Mouse (Mus musculus): ENCODE results near the gene Coq8b. TPM values are rescaled to one million over a fixed set of nuclear protein-coding genes. Genes with fewer than 3 reads are reported as not detected.

The Coq8b gene
- polyA plus RNA-seq (2016; fragmentation: Nextera tagmentation; extraction: Ambion mirVana), result 23.2 and 24.3 TPM in 2 replicates

DNA sequence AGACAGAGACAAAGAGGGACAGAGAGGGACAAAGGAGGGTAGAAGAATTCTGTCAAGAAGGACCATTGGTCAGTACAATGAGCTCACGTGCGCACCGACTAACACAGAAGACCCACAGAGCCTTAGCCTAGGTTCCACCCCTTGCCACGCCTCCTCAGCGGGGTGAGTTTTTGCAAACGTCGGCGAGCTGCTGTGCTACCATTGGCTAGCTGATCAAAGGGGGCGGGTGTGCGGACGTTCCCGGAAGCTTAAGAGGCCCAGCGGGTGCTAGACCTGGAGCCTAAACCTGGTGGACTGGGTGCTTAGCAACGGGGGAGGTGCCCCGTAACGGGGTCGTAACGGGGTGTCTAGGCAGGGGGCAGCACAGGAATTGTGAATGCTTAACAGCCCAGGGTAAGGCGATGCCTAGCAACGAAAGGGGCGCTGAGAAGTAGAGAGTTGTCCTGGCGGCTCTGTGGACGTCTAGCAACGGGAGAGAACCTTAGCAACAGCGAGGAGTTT lies at the start of gene Coq8b:
Gene Coq8b, plus strand, starts transcription at position 243 of the 501 bp plus-strand sequence.
- under 1% methylated on average over 25 of the region's 25 CpGs for WGBS
- ATAC-seq (ENCODE audit: low FRiP score), result peak; percentile 94
- peak within 1 kb of the TSS; percentile 49 for H3K4me3 ChIP-seq
- H3K9ac ChIP-seq, result peak within 1 kb of the TSS; percentile 59
- peak within 1 kb of the TSS; percentile 86 for H3K27ac ChIP-seq
- H3K27me3 ChIP-seq, result no peaks in the 10 kb centered on the region
- H3K4me2 ChIP-seq (replicated peaks), result peak within 1 kb of the TSS; percentile 56
- peaks cover 17% of the 10 kb centered on the region for H3K4me1 ChIP-seq
- no peaks in the 10 kb centered on the region for H3K9me3 ChIP-seq (replicated peaks)
- peaks cover 10% of the 10 kb centered on the region; the same call in 1 of the 2 replicates for H3K36me3 ChIP-seq

DNA sequence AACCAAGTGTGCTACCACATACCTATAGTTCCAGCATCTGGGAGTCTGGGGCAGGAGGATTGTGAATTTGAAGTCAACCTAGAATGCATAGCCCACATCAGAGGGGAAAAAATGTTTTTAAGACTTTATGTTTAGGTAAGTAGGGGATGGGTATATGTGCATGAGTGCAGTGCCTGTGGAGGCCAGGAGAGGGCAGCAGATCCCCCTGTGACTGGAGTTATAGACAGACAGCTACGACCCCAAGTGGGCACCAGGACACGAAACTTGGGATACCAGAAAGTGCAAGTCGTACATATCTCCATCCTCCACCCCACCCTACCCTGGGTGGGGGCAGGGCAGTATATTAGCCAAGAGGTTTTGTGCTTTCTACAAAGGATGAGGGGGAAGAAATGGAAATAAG lies 47.9 kb upstream of the Coq8b start:
- H3K27me3 ChIP-seq, result no peaks in the 10 kb centered on the region
- no peak overlapping the region for H3K4me3 ChIP-seq
- peaks cover 68% of the 10 kb centered on the region for H3K36me3 ChIP-seq
- H3K9me3 ChIP-seq (replicated peaks), result no peaks in the 10 kb centered on the region
- H3K4me2 ChIP-seq (replicated peaks), result no peak overlapping the region
- 72% methylated on average over 3 of the region's 3 CpGs for WGBS
- no peak overlapping the region for H3K27ac ChIP-seq
- ATAC-seq (ENCODE audit: low FRiP score), result no peak
- H3K9ac ChIP-seq, result no peak overlapping the region
- H3K4me1 ChIP-seq, result 0 out of 2 replicates have a peak, but pooled peaks cover 2% of the 10 kb centered on the region

DNA sequence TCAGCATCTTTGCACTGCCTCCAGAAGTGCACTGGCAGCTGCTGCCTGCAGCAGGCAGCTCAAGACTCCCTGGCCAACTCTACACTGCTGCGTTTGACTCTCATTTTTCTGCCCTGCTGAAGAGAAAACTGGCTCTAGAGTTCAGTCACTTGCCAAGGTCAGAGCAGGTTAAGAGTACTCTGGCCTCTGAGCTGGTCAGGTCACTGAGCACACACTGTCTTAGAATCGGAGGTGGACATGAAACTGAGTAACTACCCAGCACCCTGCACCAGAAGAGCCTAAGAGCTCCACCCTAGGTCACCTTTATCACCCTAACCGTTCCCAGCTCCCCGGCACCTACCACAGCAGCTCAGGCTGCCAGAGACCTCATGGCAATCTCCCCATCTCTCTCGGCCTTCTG lies 46.8 kb upstream of the Coq8b start:
- 94% methylated on average over 5 of the region's 5 CpGs for WGBS
- peaks cover 78% of the 10 kb centered on the region for H3K36me3 ChIP-seq

DNA sequence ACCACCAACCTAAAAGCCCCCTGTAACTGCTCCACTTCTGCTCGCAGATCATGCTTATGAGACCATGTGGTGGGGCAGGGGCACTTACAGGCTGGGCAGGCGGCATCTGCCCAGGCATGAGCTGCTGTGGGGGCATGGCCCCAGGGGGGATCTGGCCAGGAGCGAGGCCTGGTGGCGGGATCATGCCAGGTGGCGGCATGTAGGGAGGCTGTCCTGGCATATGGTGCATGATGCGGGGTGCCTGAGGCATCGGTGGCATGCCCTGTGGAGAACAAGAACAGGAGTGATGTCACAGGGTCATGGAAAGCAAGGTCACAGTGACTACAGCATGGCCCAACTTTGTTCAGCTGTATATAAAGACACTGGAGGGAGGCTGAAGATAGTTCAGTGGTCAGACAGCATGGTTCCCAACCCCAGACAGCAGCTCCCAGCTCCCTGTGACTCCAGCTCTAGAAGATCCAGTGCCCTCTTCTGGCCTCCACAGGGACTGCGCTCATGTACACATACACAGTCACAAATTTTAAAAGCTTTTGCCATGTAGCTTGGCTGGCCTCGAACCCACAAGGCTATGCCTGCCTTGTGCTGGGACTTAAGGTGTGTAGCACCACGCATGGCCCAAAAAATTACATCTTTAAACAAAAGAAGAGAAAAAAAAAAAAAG lies 43.4 kb upstream of the Coq8b start:
- WGBS, result 93% methylated on average over 10 of the region's 10 CpGs
- peaks cover 96% of the 10 kb centered on the region for H3K36me3 ChIP-seq
- no peaks in the 10 kb centered on the region for H3K9me3 ChIP-seq (replicated peaks)
- no peak overlapping the region for H3K27ac ChIP-seq
- peaks cover 10% of the 10 kb centered on the region for H3K4me1 ChIP-seq
- H3K9ac ChIP-seq, result no peak overlapping the region
- H3K4me3 ChIP-seq, result no peak overlapping the region
- no peak overlapping the region for H3K4me2 ChIP-seq (replicated peaks)
- ATAC-seq (ENCODE audit: low FRiP score), result peak; percentile 47; the same call in 1 of the 2 replicates
- H3K27me3 ChIP-seq, result no peaks in the 10 kb centered on the region

More for the DNA sequence above, 46.8 kb upstream of the Coq8b start:
- H3K9ac ChIP-seq, result no peak overlapping the region
- H3K4me3 ChIP-seq, result no peak overlapping the region
- H3K4me1 ChIP-seq, result no peaks in the 10 kb centered on the region
- H3K27ac ChIP-seq, result no peak overlapping the region
- H3K4me2 ChIP-seq (replicated peaks), result no peak overlapping the region
- no peaks in the 10 kb centered on the region for H3K9me3 ChIP-seq (replicated peaks)
- ATAC-seq (ENCODE audit: low FRiP score), result no peak
- no peaks in the 10 kb centered on the region for H3K27me3 ChIP-seq

DNA sequence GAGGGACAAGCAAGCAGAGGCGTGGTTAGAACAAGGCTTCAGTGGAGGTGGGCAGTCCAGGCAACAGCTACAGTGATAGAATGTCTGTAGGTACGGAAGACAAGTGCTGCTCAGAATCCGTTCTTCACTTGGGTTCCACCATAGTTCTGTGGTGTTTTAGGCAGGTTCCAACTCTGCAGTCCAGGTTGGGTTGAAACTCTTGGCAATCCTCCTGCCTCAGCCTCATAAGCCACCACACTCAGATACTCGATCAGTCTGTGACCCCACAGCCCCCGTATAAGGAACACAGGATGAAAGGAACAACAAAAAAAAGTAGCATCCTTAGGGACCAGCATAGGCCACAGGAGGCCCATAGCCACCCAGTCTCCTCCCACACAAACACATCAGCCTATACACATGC lies 40.4 kb upstream of the Coq8b start:
- Histone ChIP-seq H3K9me3 (replicated peaks) (no peaks in the 10 kb centered on the region), H3K4me2 (replicated peaks) (no peak overlapping the region), H3K4me1 (peaks cover 21% of the 10 kb centered on the region), H3K27ac (no peak overlapping the region), H3K9ac (no peak overlapping the region), H3K27me3 (no peaks in the 10 kb centered on the region), H3K36me3 (peaks cover 66% of the 10 kb centered on the region), H3K4me3 (no peak overlapping the region)
- WGBS, result 95% methylated on average over 5 of the region's 5 CpGs
- no peak for ATAC-seq (ENCODE audit: low FRiP score)

DNA sequence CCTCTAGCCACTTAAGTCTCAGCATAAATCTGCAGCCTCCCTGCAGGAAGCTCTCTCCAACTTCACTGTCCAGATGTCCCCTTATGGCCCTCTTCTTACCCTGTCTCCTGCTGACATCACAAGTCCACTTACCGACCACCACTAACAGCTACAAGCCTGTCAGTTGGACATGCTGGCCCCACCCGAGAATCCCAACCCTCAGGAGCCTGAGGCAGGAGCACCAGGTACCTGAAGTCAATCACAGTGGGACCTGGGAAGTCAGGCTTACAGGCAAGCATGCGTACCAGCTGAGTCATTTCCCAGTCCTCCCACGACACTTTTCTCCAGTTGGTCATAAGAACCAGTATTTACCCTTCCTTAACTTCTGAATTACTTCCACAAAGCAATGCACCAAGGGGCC lies 39.1 kb upstream of the Coq8b start:
- Histone ChIP-seq H3K9ac (peak overlapping the region; percentile 18; the same call in 1 of the 2 replicates), H3K27me3 (no peaks in the 10 kb centered on the region), H3K4me3 (no peak overlapping the region), H3K27ac (no peak overlapping the region), H3K36me3 (peaks cover 53% of the 10 kb centered on the region), H3K4me1 (peaks cover 21% of the 10 kb centered on the region), H3K9me3 (replicated peaks) (no peaks in the 10 kb centered on the region), H3K4me2 (replicated peaks) (peak overlapping the region; percentile 25)
- WGBS, result 91% methylated on average over 4 of the region's 4 CpGs
- no peak for ATAC-seq (ENCODE audit: low FRiP score)

DNA sequence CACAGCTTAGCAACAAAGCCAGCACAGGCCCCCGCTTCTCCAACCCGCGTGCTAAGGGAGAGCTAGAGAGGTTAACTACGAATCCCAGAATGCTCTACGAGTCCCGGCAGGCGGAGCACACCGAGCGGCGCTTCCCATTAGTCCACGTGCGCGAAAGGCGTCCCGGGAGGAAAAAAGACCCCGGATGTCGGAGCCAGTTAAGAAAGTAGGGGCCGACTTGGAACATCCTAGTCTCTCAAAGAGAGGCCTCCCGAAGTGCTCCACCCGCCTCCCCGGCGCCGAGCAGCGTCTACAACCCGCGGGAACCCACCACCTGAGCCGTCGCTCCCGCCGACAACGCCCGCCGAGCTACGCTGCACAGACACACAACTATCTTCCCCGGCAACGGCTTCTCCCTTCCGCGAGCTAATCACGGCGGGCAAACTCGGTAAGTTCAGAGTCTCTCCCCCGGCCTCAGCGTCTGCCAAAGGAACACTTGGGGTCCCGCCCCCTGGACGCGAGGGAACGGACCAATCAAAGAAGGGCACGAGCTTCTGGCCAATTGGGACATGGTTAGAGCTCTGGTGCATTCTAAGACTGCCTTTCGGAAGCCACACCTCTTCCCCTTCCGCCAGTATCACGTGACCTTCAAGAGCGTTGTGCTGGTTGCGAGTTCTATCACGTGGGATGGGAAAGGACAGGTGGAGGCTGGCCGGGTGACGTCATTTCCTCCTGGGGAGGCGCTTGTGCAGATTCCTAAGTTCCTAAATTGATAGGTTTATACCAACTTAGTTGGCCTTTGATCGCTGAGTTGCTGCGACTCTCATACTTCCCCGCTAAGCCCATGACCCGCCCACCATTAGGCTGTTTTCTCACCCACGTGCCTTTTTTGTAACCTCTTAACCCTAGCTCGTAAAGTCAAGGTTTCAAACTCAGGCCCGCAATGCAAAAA lies 36.9 kb upstream of the Coq8b start, which contains the start of the genes BC024978 and Snrpa:
Gene BC024978, plus strand, starts transcription at position 101 of the 931 bp plus-strand sequence.
Gene Snrpa, minus strand, starts transcription at position 591 of the 931 bp plus-strand sequence.
- Histone ChIP-seq H3K4me3 (peak within 1 kb of the TSS; percentile 85), H3K4me1 (peaks cover 21% of the 10 kb centered on the region), H3K27ac (peak within 1 kb of the TSS; percentile 97), H3K36me3 (peaks cover 34% of the 10 kb centered on the region), H3K9ac (peak within 1 kb of the TSS; percentile 85), H3K27me3 (no peaks in the 10 kb centered on the region), H3K9me3 (replicated peaks) (no peaks in the 10 kb centered on the region), H3K4me2 (replicated peaks) (peak within 1 kb of the TSS; percentile 91)
- ATAC-seq (ENCODE audit: low FRiP score), result peak; percentile 99
- WGBS, result 1% methylated on average over 64 of the region's 64 CpGs

DNA sequence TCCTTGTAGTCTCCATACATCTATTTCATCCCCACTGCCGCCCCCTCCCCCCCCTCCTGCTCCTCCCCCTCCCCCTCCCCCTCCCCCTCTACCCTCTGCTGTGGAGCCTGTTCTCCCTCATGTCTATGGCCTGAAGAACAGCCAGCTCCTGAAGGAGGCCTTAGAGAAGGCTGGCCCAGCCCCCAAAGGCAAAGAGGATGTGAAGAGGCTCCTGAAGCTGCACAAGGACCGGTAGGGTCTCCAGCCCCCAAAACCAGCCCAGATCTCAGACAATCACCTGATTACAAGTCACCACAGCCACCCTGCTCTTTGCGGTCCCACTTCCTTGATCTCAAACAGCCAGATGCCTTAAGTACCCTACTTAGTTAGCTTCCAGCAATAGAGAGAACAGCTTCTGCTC lies 35.7 kb upstream of the Coq8b start:
- Histone ChIP-seq H3K27ac (no peak overlapping the region), H3K4me3 (no peak overlapping the region), H3K4me2 (replicated peaks) (no peak overlapping the region), H3K9me3 (replicated peaks) (no peaks in the 10 kb centered on the region), H3K27me3 (no peaks in the 10 kb centered on the region), H3K9ac (no peak overlapping the region), H3K4me1 (peaks cover 21% of the 10 kb centered on the region), H3K36me3 (peaks cover 30% of the 10 kb centered on the region)
- WGBS, result 72% methylated on average over 3 of the region's 3 CpGs
- no peak for ATAC-seq (ENCODE audit: low FRiP score)

DNA sequence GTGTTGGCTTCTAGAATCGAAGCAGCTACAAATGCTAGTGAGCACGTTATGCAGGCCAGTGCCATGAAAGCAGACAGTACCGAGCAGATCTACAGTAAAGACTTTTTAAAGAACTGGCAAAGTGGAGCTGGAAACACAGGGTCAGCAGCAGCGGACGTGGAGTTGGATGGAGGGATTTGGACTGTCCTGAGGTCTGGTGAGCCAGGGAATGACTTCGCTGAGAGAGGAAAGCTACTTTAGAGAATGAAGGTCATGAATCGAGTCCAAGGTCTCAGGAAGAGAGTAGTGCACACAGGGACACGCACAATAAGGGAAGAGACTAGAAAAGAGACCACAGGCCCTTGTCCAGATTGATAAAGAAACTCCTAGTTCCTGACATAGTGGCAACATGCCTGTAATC lies 35.2 kb upstream of the Coq8b start:
- no peak overlapping the region for H3K4me2 ChIP-seq (replicated peaks)
- H3K4me1 ChIP-seq, result peaks cover 21% of the 10 kb centered on the region
- H3K4me3 ChIP-seq, result no peak overlapping the region
- ATAC-seq (ENCODE audit: low FRiP score), result no peak
- H3K9ac ChIP-seq, result no peak overlapping the region
- no peaks in the 10 kb centered on the region for H3K9me3 ChIP-seq (replicated peaks)
- H3K27ac ChIP-seq, result no peak overlapping the region
- no peaks in the 10 kb centered on the region for H3K27me3 ChIP-seq
- peaks cover 30% of the 10 kb centered on the region for H3K36me3 ChIP-seq
- WGBS, result 91% methylated on average over 8 of the region's 8 CpGs

DNA sequence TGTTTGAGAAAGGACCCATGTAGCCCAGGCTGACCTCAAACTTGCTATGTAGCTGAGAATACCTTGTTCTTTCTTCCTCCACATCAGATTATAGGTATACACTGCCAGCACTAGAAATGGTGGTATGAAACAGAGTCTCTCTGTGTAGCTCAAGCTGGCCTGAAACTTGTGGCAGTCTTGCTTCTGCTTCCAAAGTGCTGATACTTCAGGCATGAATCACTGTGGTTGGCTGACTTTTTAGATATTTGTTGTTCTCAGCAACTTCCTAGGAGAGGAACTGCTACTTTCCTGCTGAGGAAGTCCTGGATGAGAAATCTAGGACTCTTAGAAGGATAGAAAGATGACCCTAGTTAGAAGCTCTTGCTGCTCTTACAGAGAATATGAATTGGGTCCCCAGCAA lies 34.5 kb upstream of the Coq8b start:
- Histone ChIP-seq H3K9me3 (replicated peaks) (no peaks in the 10 kb centered on the region), H3K27ac (no peak overlapping the region), H3K9ac (no peak overlapping the region), H3K27me3 (no peaks in the 10 kb centered on the region), H3K4me3 (no peak overlapping the region), H3K36me3 (peaks cover 30% of the 10 kb centered on the region), H3K4me1 (peaks cover 19% of the 10 kb centered on the region), H3K4me2 (replicated peaks) (no peak overlapping the region)
- ATAC-seq (ENCODE audit: low FRiP score), result no peak

DNA sequence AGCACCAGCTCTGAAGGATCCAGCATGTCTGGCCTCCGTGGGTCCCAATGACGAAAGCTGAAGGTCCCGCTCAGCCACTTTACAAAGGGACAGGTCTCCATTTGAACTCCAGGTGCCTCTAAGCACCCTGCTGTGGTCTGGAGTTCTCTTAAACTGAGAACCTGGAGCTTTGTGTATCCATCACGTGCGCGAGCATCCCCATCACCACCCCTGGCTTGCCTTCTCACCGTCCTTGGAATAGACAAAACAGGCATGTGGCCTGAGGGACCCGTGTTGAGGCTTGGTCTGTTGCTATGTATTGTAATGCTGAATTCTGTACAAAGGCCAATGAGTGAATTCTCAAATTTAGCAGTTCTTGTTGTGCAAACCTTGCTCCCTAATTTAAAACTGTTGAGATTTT lies 34.0 kb upstream of the Coq8b start:
- Histone ChIP-seq H3K4me1 (peaks cover 15% of the 10 kb centered on the region), H3K4me2 (replicated peaks) (no peak overlapping the region), H3K9ac (no peak overlapping the region), H3K36me3 (peaks cover 30% of the 10 kb centered on the region), H3K4me3 (no peak overlapping the region), H3K27ac (no peak overlapping the region), H3K9me3 (replicated peaks) (no peaks in the 10 kb centered on the region), H3K27me3 (no peaks in the 10 kb centered on the region)
- WGBS, result 95% methylated on average over 8 of the region's 8 CpGs
- no peak for ATAC-seq (ENCODE audit: low FRiP score)

DNA sequence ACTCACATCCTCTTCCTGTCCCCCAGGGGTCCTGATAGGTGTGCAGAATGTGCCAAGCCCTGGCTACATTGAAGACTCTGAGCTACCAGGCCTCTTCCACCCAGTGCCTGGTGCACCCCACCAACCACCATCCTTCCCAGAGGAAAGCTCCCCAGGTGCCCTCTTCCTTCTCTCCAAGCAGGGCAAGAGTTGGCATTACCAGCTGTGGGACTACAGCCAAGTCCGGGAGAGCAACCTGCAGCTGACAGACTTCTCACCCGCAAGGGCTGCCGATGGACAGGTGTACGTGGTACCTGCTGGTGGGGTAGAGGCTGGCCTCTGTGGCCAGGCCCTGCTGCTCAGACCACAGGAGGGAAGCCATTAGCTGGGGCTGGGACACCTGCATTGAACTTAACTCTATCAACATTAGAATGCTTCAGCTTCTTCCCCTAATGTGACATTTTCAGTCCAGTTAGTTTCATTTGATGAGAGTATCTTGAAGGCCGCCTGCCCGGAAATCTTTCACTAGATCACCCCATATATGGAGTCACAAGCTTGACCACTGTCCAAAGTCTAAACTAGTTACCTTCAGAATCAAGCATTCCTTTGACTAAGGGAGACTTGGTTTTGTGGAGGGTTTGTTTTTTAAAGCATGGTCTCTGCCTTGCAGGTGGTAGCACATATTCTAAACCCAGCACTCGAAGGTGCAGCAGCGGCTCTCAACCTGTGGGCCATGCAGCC lies 28.9 kb upstream of the Coq8b start:
- H3K4me2 ChIP-seq (replicated peaks), result no peak overlapping the region
- no peak for ATAC-seq (ENCODE audit: low FRiP score)
- H3K36me3 ChIP-seq, result peaks cover 58% of the 10 kb centered on the region
- no peaks in the 10 kb centered on the region for H3K9me3 ChIP-seq (replicated peaks)
- H3K27me3 ChIP-seq, result no peaks in the 10 kb centered on the region
- no peak overlapping the region for H3K4me3 ChIP-seq
- 94% methylated on average over 8 of the region's 8 CpGs for WGBS
- no peak overlapping the region for H3K9ac ChIP-seq
- no peaks in the 10 kb centered on the region for H3K4me1 ChIP-seq
- H3K27ac ChIP-seq, result no peak overlapping the region
